In the genomic region with DNA sequence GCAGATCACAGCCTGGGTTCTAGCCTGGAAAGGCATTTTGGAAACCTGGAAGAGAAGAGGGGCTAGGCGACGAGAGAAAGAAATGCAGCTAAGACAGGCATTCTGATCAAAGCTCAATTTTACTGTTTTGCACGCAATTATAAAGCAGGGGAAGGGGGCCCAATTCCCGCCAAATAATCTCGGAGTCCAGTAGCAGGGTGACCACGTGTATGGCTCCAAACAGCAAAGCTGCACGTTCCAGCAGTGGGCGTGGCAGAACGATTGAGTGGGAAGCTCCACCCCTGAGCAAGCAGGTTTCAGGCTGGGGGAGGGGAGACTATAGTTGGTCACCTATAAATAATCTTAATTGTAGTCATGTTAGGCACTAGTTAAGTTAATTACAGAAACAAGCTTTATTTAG, we compare ENCODE assay signal across 10 mouse cellular contexts. TPM values are rescaled to one million over a fixed set of nuclear protein-coding genes. Genes with fewer than 3 reads are reported as not detected.
DNase-seq lines count a peak whose midpoint lies in the region; ATAC-seq and TF ChIP-seq lines count a peak whose summit lies in the region.
"Not testable (repeated sequence)": the region's sequence is repeated elsewhere in the genome, so short reads cannot be mapped to it uniquely, and the experiment has no call there.
"Had no signal": no experiment of that assay in that cellular context is flagged by ENCODE, and none has a peak within 500 bp of the region (broad histone marks: within the 10 kb centered on the region; RNA-seq: fewer than 3 reads in every experiment).

No protein-coding gene starts in this region.

- H3K27me3 ChIP-seq in ES-Bruce4 (ENCODE audit: control insufficient read depth, insufficient read depth, low read length, poor library complexity, severe bottlenecking); heart, embryonic 10.5 days (ENCODE audit: insufficient read depth, poor library complexity, severe bottlenecking); midbrain, embryonic 11.5 days (ENCODE audit: control insufficient read depth, insufficient read depth, low read length): not testable (repeated sequence)

- not testable (repeated sequence) for H3K27ac ChIP-seq in ES-Bruce4 (ENCODE audit: insufficient read depth, low read length); heart, embryonic 10.5 days; midbrain, embryonic 11.5 days (ENCODE audit: low read depth, low read length)

- not testable (repeated sequence) for H3K4me1 ChIP-seq in ES-Bruce4 (ENCODE audit: control insufficient read depth, insufficient read depth, low read length); heart, embryonic 10.5 days; midbrain, embryonic 11.5 days (ENCODE audit: control insufficient read depth, insufficient read depth, low read length)

- peak; percentile 29 for DNase-seq in ZHBTc4 (ENCODE audit: low read depth, low spot score)
- peak; percentile 62 for DNase-seq in heart, adult 11 months
- peak; percentile 74 for DNase-seq in heart, embryonic 10.5 days (ENCODE audit: low spot score)
- DNase-seq in kidney, postnatal 25 days: peak; percentile 17 to 40
- DNase-seq in lung, postnatal 36 days: peak; percentile 26
- DNase-seq in midbrain, embryonic 11.5 days (ENCODE audit: low spot score, missing footprints): peak; percentile 26
- peak; percentile 37 for DNase-seq in testis, postnatal 10 days (ENCODE audit: low spot score)

- 52% methylated on average over 9 of the region's 9 CpGs for WGBS in heart, embryonic 10.5 days
- WGBS in midbrain, embryonic 11.5 days: 62% methylated on average over 9 of the region's 9 CpGs

- H3K9me3 ChIP-seq in ES-Bruce4 (replicated peaks; ENCODE audit: control insufficient read depth, insufficient read depth, low read length, poor library complexity, severe bottlenecking); heart, embryonic 10.5 days; midbrain, embryonic 11.5 days (ENCODE audit: control insufficient read depth, low read length): not testable (repeated sequence)

- not testable (repeated sequence) for ATAC-seq in midbrain, embryonic 11.5 days (ENCODE audit: low FRiP score)

- TF ChIP-seq POLR2A in ES-Bruce4 (IDR thresholded peaks at IDR 0.05; ENCODE audit: insufficient read depth, low read length): not testable (repeated sequence)

- H3K4me2 ChIP-seq in midbrain, embryonic 11.5 days: not testable (repeated sequence)

- H3K4me3 ChIP-seq in ES-Bruce4 (ENCODE audit: low read depth, low read length); heart, embryonic 10.5 days; midbrain, embryonic 11.5 days (ENCODE audit: low read depth, low read length): not testable (repeated sequence)

- not testable (repeated sequence) for TF ChIP-seq CTCF in ES-Bruce4 (IDR thresholded peaks at IDR 0.05; ENCODE audit: low read depth, low read length)

- 0 out of 2 replicates have a peak, but pooled peaks have one; percentile 21 for TF ChIP-seq EP300 in ES-Bruce4 (IDR thresholded peaks at IDR 0.05; ENCODE audit: insufficient read depth, low read depth, low read length)

- not testable (repeated sequence) for H3K36me3 ChIP-seq in ES-Bruce4 (ENCODE audit: control insufficient read depth, insufficient read depth, low read length, poor library complexity, severe bottlenecking); heart, embryonic 10.5 days; midbrain, embryonic 11.5 days (ENCODE audit: control insufficient read depth, insufficient read depth, low read length)

- H3K9ac ChIP-seq in ES-Bruce4 (ENCODE audit: low read depth, poor library complexity, severe bottlenecking); midbrain, embryonic 11.5 days (ENCODE audit: low read length): not testable (repeated sequence)

RNA-seq across cellular contexts. Expression of a gene that starts 26.9 kb away (rescaled TPM):
- 9.4 and 20.2 TPM in 2 replicates for polyA plus RNA-seq in ES-Bruce4 (2011; ENCODE audit: insufficient read depth, insufficient read length, low read depth, missing spikeins)
- polyA plus RNA-seq in heart, embryonic 10.5 days (2016; fragmentation: Nextera tagmentation; extraction: Ambion mirVana): 1,471 and 1,998 TPM in 2 replicates
- 112 and 118 TPM in 2 replicates for polyA plus RNA-seq in midbrain, embryonic 11.5 days (2014; fragmentation: Nextera tagmentation; extraction: Ambion mirVana)
- polyA plus RNA-seq: activated CD4-positive, CD25-positive, alpha-beta regulatory T cell, adult 4 months; CD4-positive, CD25-positive, alpha-beta regulatory T cell, adult 4 months had no signal

RNA-seq across cellular contexts. Expression of a gene that starts 37.7 kb away (rescaled TPM):
- polyA plus RNA-seq in ES-Bruce4 (2011; ENCODE audit: insufficient read depth, insufficient read length, low read depth, missing spikeins): 32.9 and 33.8 TPM in 2 replicates
- polyA plus RNA-seq in heart, embryonic 10.5 days (2016; fragmentation: Nextera tagmentation; extraction: Ambion mirVana): 48.4 and 62.3 TPM in 2 replicates
- polyA plus RNA-seq in midbrain, embryonic 11.5 days (2014; fragmentation: Nextera tagmentation; extraction: Ambion mirVana): 81.2 and 88.6 TPM in 2 replicates

RNA-seq across cellular contexts. Expression of a gene that starts 55.6 kb away (rescaled TPM):
- polyA plus RNA-seq in ES-Bruce4 (2011; ENCODE audit: insufficient read depth, insufficient read length, low read depth, missing spikeins): 2.3 and 3.3 TPM in 2 replicates
- polyA plus RNA-seq in heart, embryonic 10.5 days (2016; fragmentation: Nextera tagmentation; extraction: Ambion mirVana): 4.7 and 6.3 TPM in 2 replicates
- polyA plus RNA-seq in midbrain, embryonic 11.5 days (2014; fragmentation: Nextera tagmentation; extraction: Ambion mirVana): 4.7 TPM in 2 replicates

Comparison
In these comparisons a context has a peak if more than half of its experiments do, and no peak if none do; other contexts are left out.
1. RNA of a gene that starts 26.9 kb away (polyA plus RNA-seq): 1,471 to 1,998 TPM in heart, embryonic 10.5 days; 112 to 118 TPM in midbrain, embryonic 11.5 days and 9.4 to 20.2 TPM in ES-Bruce4; every median in the first group is over 10 times any median in the second.
2. Peak in every context shown above with its lines, with median percentiles within 50 percentile points of each other: DNase-seq.